Mouse (Mus musculus) erythroblast, embryonic 14.5 days (primary cell): ENCODE results near the gene Slc25a28.

Experiments
- GATA1 ChIP-seq: IDR thresholded peaks from 2 replicates; pipeline ENCODE4 v1.6.1; 2012; ENCODE audit warnings: low read length, inconsistent platforms, mixed read lengths
- TAL1 ChIP-seq: IDR thresholded peaks from 3 replicates; pipeline ENCODE4 v1.6.1; 2012; ENCODE audit warnings: low read length, inconsistent platforms, mixed read lengths

DNA sequence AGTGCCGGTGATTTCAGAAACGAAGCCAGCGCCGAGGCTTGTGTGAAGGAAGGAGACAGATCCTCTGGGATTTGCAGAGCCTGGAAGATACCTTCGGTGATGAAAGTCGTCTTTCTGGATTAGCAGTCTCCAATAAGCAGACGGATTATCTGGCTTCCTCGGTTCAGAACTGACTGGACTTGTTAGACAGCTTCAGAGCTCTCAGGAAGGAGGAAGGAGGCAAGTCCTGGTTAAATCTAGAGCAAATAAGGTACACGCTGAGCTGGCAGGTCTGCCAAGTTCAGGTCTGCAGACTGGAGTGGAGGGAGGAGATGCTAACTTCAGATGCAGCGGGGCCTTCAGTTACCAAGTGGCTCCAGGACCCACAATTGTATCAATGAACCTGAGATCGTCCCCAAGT lies 32.8 kb downstream of the Slc25a28 start:
- TF ChIP-seq TAL1 (no peak), GATA1 (no peak)
